Mouse (Mus musculus): ENCODE data around the gene Gm49325. TPM values are rescaled to one million over a fixed set of nuclear protein-coding genes. Genes with fewer than 3 reads are reported as not detected.

Gm49325 gene
- polyA plus RNA-seq, 1 experiment from 2014 or later, result 5.5 TPM

GRCm38 (mm10) chr10:77607441-77607840 is 1.4 kb downstream of the Gm49325 start:
- no peaks in the 10 kb centered on the region for H3K27me3 ChIP-seq
- no peak for DNase-seq (ENCODE audit: low read depth, low spot score)
- CTCF ChIA-PET, result interaction anchor here (0.9 to 1.0 kb wide), 2 partner anchors 9 to 25 kb away, joined by 3 read pairs; partner anchors contain the start of gene Pttg1ip
- POLR2A ChIA-PET, result interaction anchor here (0.6 to 1.0 kb wide), 3 partner anchors 16 to 90 kb away, joined by 3 to 6 read pairs (median 4); no protein-coding TSS in a partner anchor
- in situ Hi-C loops (cut with MboI; ENCODE audit: low pct_unique_long_range_greater_than_20kb), result no loop called here
- no peak for ATAC-seq
- no peak for TF ChIP-seq CTCF (IDR thresholded peaks at IDR 0.05)

- CTCF ChIA-PET, result interaction anchor here (0.8 kb wide), 1 partner anchor 19 kb away, joined by 3 read pairs; no protein-coding TSS in a partner anchor
- in situ Hi-C loops (cut with MboI; ENCODE audit: low pct_unique_long_range_greater_than_20kb), result no loop called here
- DNase-seq (ENCODE audit: low read depth, low spot score) (no peak), ATAC-seq (no peak)
- POLR2A ChIA-PET, result no interaction called here
- H3K27me3 ChIP-seq, result no peaks in the 10 kb centered on the region
- TF ChIP-seq CTCF (IDR thresholded peaks at IDR 0.05), result no peak
These were observed 2.6 kb downstream of the Gm49325 start for GRCm38 (mm10) chr10:77608589-77608988.

DNA sequence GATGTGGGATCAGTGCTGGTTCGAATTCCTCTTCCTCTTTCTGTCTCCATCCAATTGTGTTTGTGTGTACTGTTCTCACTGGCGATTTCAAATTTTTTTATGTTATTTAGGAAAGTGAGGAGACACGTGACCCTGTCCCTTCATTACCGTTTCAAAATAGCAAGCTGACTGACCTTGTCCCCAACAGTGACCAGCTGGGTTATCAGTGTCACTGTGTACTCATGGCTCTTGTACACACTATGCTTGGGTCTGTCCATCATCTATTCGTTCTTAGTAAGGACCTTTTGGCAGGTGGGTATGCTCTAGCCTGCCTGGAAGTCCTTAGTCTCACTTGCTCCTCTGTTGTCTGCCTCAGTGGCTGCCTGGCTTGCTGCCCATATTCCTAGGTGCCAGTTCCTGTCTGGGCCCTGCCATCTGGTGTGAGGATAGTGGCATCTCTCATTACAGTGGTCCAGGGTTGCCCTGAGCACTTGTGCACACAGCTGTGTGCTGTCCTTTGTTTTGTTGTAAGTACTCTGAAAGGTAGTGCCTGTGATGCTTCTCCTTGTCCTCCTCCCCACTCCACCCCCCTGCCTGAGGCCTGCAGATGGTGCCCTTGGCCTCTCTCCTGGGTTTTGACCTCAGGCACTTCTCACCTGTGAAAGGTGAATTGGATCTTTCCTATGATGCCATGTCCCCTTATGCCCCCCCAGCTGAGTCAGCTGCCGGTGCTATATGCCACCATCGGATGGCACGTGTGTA is 4.4 kb downstream of the Gm49325 start:
- in situ Hi-C loops (cut with MboI; ENCODE audit: low pct_unique_long_range_greater_than_20kb), result no loop called here
- DNase-seq (ENCODE audit: low read depth, low spot score) (no peak), ATAC-seq (no peak)
- ChIA-PET POLR2A (interaction anchor here (1.0 kb wide), 1 partner anchor 12 kb away, joined by 3 read pairs; the partner anchor contains the start of gene Ube2g2), CTCF (no interaction called here)
- no peaks in the 10 kb centered on the region for H3K27me3 ChIP-seq
- TF ChIP-seq CTCF (IDR thresholded peaks at IDR 0.05), result no peak

- no peaks in the 10 kb centered on the region for H3K27me3 ChIP-seq
- no peak for TF ChIP-seq CTCF (IDR thresholded peaks at IDR 0.05)
- ATAC-seq (no peak), DNase-seq (ENCODE audit: low read depth, low spot score) (no peak)
- ChIA-PET CTCF (no interaction called here), POLR2A (interaction anchor here (0.7 to 1.0 kb wide), 2 partner anchors 25 to 396 kb away, joined by 3 read pairs; partner anchors contain the start of gene Pfkl)
- in situ Hi-C loops (cut with MboI; ENCODE audit: low pct_unique_long_range_greater_than_20kb), result no loop called here
These were observed 7.4 kb downstream of the Gm49325 start for GRCm38 (mm10) chr10:77613409-77613808.

GRCm38 (mm10) chr10:77615647-77616046 is 9.7 kb downstream of the Gm49325 start:
- ATAC-seq, result no peak
- DNase-seq (ENCODE audit: low read depth, low spot score), result no peak
- in situ Hi-C loops (cut with MboI; ENCODE audit: low pct_unique_long_range_greater_than_20kb), result no loop called here
- ChIA-PET POLR2A (interaction anchor here (0.6 kb wide), 1 partner anchor 20 kb away, joined by 4 read pairs; no protein-coding TSS in a partner anchor), CTCF (interaction anchor here (1.2 kb wide), 1 partner anchor 8 kb away, joined by 3 read pairs; no protein-coding TSS in a partner anchor)
- H3K27me3 ChIP-seq, result no peaks in the 10 kb centered on the region
- TF ChIP-seq CTCF (IDR thresholded peaks at IDR 0.05), result no peak

DNA sequence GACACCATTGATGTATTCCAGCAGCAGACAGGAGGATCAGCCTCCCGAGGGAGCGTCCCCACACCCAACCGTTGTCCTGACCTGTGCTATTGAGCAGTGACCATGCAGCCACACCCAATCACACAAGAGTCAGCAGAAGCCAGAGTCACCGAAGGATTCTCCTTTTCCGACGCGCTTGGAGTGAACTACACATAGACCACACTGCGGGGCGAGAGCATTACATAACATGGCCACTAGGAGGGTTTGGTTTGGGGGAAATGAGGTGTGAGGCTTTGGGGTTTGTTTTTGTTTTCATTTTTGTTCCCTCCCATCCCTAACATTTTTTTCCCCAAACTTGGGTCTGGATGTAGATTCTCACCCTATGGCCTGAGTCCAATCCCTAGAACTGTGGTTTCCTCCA is 10.2 kb downstream of the Gm49325 start:
- no peak for TF ChIP-seq CTCF (IDR thresholded peaks at IDR 0.05)
- DNase-seq (ENCODE audit: low read depth, low spot score) (no peak), ATAC-seq (no peak)
- POLR2A ChIA-PET, result interaction anchor here (0.6 kb wide), 1 partner anchor 20 kb away, joined by 4 read pairs; no protein-coding TSS in a partner anchor
- in situ Hi-C loops (cut with MboI; ENCODE audit: low pct_unique_long_range_greater_than_20kb), result no loop called here
- H3K27me3 ChIP-seq, result no peaks in the 10 kb centered on the region
- CTCF ChIA-PET, result interaction anchor here (1.2 kb wide), 1 partner anchor 9 kb away, joined by 3 read pairs; no protein-coding TSS in a partner anchor

- in situ Hi-C loops (cut with MboI; ENCODE audit: low pct_unique_long_range_greater_than_20kb), result no loop called here
- ChIA-PET POLR2A (no interaction called here), CTCF (interaction anchor here (1.2 kb wide), 1 partner anchor 10 kb away, joined by 3 read pairs; no protein-coding TSS in a partner anchor)
- no peak for TF ChIP-seq CTCF (IDR thresholded peaks at IDR 0.05)
- H3K27me3 ChIP-seq, result no peaks in the 10 kb centered on the region
- DNase-seq (ENCODE audit: low read depth, low spot score), result no peak
- ATAC-seq, result no peak
These were observed 10.9 kb downstream of the Gm49325 start for GRCm38 (mm10) chr10:77616926-77617325.

GRCm38 (mm10) chr10:77621546-77621945 is 15.5 kb downstream of the Gm49325 start:
- DNase-seq (ENCODE audit: low read depth, low spot score) (no peak), ATAC-seq (no peak)
- TF ChIP-seq CTCF (IDR thresholded peaks at IDR 0.05), result no peak
- POLR2A ChIA-PET, result interaction anchor here (1.0 to 2.0 kb wide), 2 partner anchors 10 to 17 kb away, joined by 3 to 4 read pairs; no protein-coding TSS in a partner anchor
- CTCF ChIA-PET, result no interaction called here
- no peaks in the 10 kb centered on the region for H3K27me3 ChIP-seq
- in situ Hi-C loops (cut with MboI; ENCODE audit: low pct_unique_long_range_greater_than_20kb), result no loop called here

DNA sequence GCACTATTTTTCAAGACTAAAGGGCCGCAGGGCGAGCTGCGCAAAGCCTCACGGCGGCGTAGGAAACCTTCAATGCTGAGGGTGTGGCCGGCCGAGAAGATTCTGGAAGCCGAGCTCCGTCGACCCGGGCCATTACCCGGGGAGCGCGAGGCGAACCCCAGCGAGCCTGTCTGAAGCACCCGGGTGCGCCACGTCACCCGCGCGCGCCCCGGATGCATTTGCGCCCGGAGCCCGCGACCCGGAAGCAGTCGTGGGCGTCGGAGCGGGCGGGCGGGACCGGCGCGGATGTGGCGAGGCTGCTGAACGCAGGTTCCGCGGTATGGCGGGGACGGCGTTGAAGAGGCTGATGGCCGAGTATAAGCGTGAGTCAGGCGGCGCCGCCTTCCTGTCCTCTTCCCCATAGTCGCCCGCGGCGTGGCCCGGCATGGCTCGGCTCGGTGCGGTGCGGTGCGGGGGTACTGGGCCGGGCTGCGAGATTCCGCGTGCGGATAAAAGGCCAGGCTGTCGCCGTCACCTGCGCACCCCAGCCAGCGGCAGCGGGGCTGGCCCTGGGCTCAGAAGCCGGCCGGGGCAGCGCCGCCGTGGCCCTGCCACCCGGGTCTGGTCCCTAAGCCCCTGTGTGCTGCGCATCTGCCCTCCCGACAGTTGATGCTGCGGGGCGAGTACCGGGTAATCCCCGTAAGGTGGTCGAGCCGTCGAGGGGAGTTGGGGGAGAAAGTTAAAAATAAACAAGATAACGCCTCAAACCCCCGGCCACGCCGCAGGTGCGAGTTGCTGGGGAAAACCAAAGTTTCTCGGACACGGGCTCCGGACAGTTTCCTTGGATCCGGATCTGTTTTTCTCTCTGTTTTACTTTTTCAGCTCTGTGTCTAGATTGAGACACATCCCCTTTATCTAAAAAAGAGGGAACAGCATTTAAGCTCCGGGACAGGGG is 16.3 kb downstream of the Gm49325 start, which contains the start of gene Ube2g2:
TSS of gene Ube2g2 (plus strand) at position 221 of the 934 bp plus-strand sequence.
- TF ChIP-seq CTCF (IDR thresholded peaks at IDR 0.05), result no peak
- in situ Hi-C loops (cut with MboI; ENCODE audit: low pct_unique_long_range_greater_than_20kb), result no loop called here
- CTCF ChIA-PET, result interaction anchor here (1.3 kb wide), 1 partner anchor 42 kb away, joined by 3 read pairs; no protein-coding TSS in a partner anchor
- ATAC-seq, result peak; percentile 55
- H3K27me3 ChIP-seq, result no peaks in the 10 kb centered on the region
- POLR2A ChIA-PET, result interaction anchor here (1.0 to 2.0 kb wide), 2 partner anchors 11 to 16 kb away, joined by 3 to 4 read pairs; no protein-coding TSS in a partner anchor
- DNase-seq (ENCODE audit: low read depth, low spot score), result no peak

DNA sequence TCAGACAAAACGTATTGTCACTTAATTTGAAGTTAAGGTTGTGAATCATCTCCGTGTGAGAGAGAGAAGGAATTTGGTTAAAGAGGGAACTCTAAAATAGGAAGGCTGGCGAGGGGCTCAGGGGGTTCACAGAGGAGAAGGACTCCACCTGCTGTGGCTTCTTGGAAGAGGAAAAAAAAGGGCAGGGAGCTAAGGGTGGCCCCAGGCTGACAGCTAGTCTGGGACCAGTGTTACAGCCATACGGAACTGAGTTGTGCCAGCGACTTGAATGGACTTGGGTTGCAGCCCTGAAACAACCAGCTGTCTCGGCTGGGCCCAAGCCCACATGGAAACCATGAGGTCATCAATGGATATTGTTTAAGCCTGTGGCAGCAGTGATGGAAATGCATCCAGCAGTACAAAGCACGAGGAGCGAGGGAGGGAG is 17.1 kb downstream of the Gm49325 start:
- in situ Hi-C loops (cut with MboI; ENCODE audit: low pct_unique_long_range_greater_than_20kb), result no loop called here
- TF ChIP-seq CTCF (IDR thresholded peaks at IDR 0.05), result no peak
- CTCF ChIA-PET, result interaction anchor here (1.3 kb wide), 1 partner anchor 43 kb away, joined by 3 read pairs; no protein-coding TSS in a partner anchor
- ATAC-seq (no peak), DNase-seq (ENCODE audit: low read depth, low spot score) (no peak)
- POLR2A ChIA-PET, result interaction anchor here (0.7 to 2.0 kb wide), 2 partner anchors 15 to 16 kb away, joined by 3 to 4 read pairs; no protein-coding TSS in a partner anchor
- no peaks in the 10 kb centered on the region for H3K27me3 ChIP-seq
